Mouse (Mus musculus) embryonic fibroblast, embryonic 13.5 days (primary cell): ENCODE data around the gene Dusp1. TPM values are rescaled to one million over a fixed set of nuclear protein-coding genes. Genes with fewer than 3 reads are reported as not detected.

Experiments
- H3K27ac ChIP-seq: 2 replicates; pipeline ENCODE4 v1.5.1; 2012; ENCODE audit warnings: low read length, control low read depth, inconsistent platforms; ENCODE audit not compliant: insufficient read depth
- H3K4me1 ChIP-seq: 2 replicates; pipeline ENCODE4 v1.6.1; 2011; ENCODE audit warnings: low read length; ENCODE audit not compliant: control insufficient read depth, insufficient read depth
- H3K4me3 ChIP-seq: 2 replicates; pipeline ENCODE4 v1.5.1; 2011; ENCODE audit warnings: mild to moderate bottlenecking, control low read depth, low read length; ENCODE audit not compliant: insufficient read depth
- CTCF ChIP-seq: IDR thresholded peaks from 2 replicates; pipeline ENCODE4 v1.5.1; 2011; ENCODE audit warnings: mild to moderate bottlenecking, control low read depth, low read length, moderate library complexity, borderline replicate concordance; ENCODE audit not compliant: insufficient read depth
- POLR2A ChIP-seq: IDR thresholded peaks from 2 replicates; pipeline ENCODE4 v1.6.1; 2011; ENCODE audit warnings: low read depth, mild to moderate bottlenecking, control low read depth, low read length, moderate library complexity
- polyA plus RNA-seq: library from polyadenylated mRNA; stranded (reverse); fragments of >200 nt; gene quantifications from 2 replicates; pipeline ENCODE4 v1.2.4, GENCODE M21; 2011; ENCODE audit warnings: low read depth; ENCODE audit not compliant: missing spikeins, insufficient read length

Gene Dusp1
- polyA plus RNA-seq, 1 experiment: 36.3 TPM

- no peak overlapping the region for H3K27ac ChIP-seq
- peaks cover 2% of the 10 kb centered on the region; the same call in 1 of the 2 replicates for H3K4me1 ChIP-seq
- no peak overlapping the region for H3K4me3 ChIP-seq
- TF ChIP-seq CTCF (no peak), POLR2A (no peak)
These were observed 67.1 kb downstream of the Dusp1 start for GRCm38 (mm10) chr17:26494642-26495468.

GRCm38 (mm10) chr17:26492246-26492645 is 69.7 kb downstream of the Dusp1 start:
- TF ChIP-seq CTCF: no peak
- Histone ChIP-seq H3K4me1 (peaks cover 3% of the 10 kb centered on the region; the same call in 1 of the 2 replicates), H3K27ac (no peak overlapping the region), H3K4me3 (no peak overlapping the region)

GRCm38 (mm10) chr17:26490910-26491309 is 71.0 kb downstream of the Dusp1 start:
- TF ChIP-seq CTCF (no peak), POLR2A (no peak)
- H3K27ac ChIP-seq: no peak overlapping the region
- peaks cover 3% of the 10 kb centered on the region; the same call in 1 of the 2 replicates for H3K4me1 ChIP-seq
- H3K4me3 ChIP-seq: no peak overlapping the region

GRCm38 (mm10) chr17:26490072-26490471 is 71.9 kb downstream of the Dusp1 start:
- Histone ChIP-seq H3K4me1 (peaks cover 3% of the 10 kb centered on the region; the same call in 1 of the 2 replicates), H3K4me3 (no peak overlapping the region), H3K27ac (no peak overlapping the region)
- TF ChIP-seq POLR2A (no peak), CTCF (no peak)

- no peak for TF ChIP-seq CTCF
- no peak for TF ChIP-seq POLR2A
These were observed 73.1 kb downstream of the Dusp1 start for GRCm38 (mm10) chr17:26488711-26489403.

GRCm38 (mm10) chr17:26487917-26488316 is 74.0 kb downstream of the Dusp1 start:
- H3K27ac ChIP-seq: no peak overlapping the region
- TF ChIP-seq CTCF: no peak
- no peak for TF ChIP-seq POLR2A

More at GRCm38 (mm10) chr17:26488711-26489403, 73.1 kb downstream of the Dusp1 start:
- H3K4me1 ChIP-seq: peaks cover 3% of the 10 kb centered on the region
- no peak overlapping the region for H3K27ac ChIP-seq
- no peak overlapping the region for H3K4me3 ChIP-seq

GRCm38 (mm10) chr17:26487266-26487665 is 74.7 kb downstream of the Dusp1 start:
- TF ChIP-seq POLR2A: no peak
- TF ChIP-seq CTCF: no peak
- peaks cover 3% of the 10 kb centered on the region for H3K4me1 ChIP-seq
- H3K27ac ChIP-seq: no peak overlapping the region
- no peak overlapping the region for H3K4me3 ChIP-seq

More at GRCm38 (mm10) chr17:26487917-26488316, 74.0 kb downstream of the Dusp1 start:
- H3K4me1 ChIP-seq: peaks cover 3% of the 10 kb centered on the region
- no peak overlapping the region for H3K4me3 ChIP-seq

GRCm38 (mm10) chr17:26484626-26485421 is 77.1 kb downstream of the Dusp1 start:
- Histone ChIP-seq H3K4me3 (no peak overlapping the region), H3K27ac (no peak overlapping the region), H3K4me1 (peaks cover 3% of the 10 kb centered on the region)
- no peak for TF ChIP-seq CTCF
- TF ChIP-seq POLR2A: no peak

- H3K27ac ChIP-seq: no peak overlapping the region
- TF ChIP-seq POLR2A (no peak), CTCF (no peak)
- peaks cover 3% of the 10 kb centered on the region for H3K4me1 ChIP-seq
- H3K4me3 ChIP-seq: no peak overlapping the region
These were observed 81.0 kb downstream of the Dusp1 start for GRCm38 (mm10) chr17:26480956-26481355.

GRCm38 (mm10) chr17:26479619-26480018 is 82.3 kb downstream of the Dusp1 start:
- H3K4me1 ChIP-seq: peaks cover 3% of the 10 kb centered on the region

More at GRCm38 (mm10) chr17:26479619-26480018, 82.3 kb downstream of the Dusp1 start:
- TF ChIP-seq CTCF (no peak), POLR2A (no peak)
- H3K4me3 ChIP-seq: no peak overlapping the region
- H3K27ac ChIP-seq: no peak overlapping the region
